Mouse (Mus musculus) spleen, adult 2 months (tissue): ENCODE results near the gene Tenm3.

ENCODE experiments used
- CTCF ChIP-seq: fragments of 200-500 bp; IDR thresholded peaks from 2 replicates; pipeline ENCODE4 v1.5.1; 2011; ENCODE audit warnings: mild to moderate bottlenecking, inconsistent platforms; ENCODE audit not compliant: insufficient read depth, insufficient read length, insufficient replicate concordance; ENCODE audit errors: extremely low read depth
- POLR2A ChIP-seq: fragments of 200-500 bp; IDR thresholded peaks from 2 replicates; pipeline ENCODE4 v1.6.1; 2011; ENCODE audit warnings: low read depth, low read length, inconsistent platforms

DNA sequence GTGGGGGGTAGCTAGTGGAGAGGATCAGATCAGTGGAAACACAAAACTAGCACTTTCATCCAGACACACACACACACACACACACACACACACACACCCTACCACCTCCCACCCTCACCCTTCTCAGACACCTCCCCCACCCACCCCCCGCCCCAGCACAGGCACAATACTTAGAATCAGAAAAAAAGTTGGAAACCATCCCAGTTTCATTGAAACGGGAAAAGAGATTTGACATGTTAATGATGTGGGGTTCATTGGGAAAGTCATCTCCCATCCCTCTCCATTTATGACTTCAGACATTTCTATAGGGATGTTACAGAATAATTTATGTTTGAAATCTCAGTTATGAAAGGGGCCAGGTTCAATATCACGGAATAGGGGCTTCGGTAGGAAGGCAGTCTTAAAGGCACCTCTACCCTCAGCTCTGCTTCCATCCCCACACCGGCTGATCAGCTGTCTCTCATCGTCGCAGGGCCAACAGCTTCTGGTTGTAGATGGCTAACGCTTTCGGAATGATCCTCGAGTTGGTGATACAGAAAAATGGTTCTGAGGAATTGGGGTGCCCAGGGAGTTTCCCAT, 231.7 kb downstream of the Tenm3 start:
- TF ChIP-seq CTCF = no peak
- TF ChIP-seq POLR2A = no peak
